Comparison of ENCODE assay signal across 12 mouse cellular contexts in the genomic region with DNA sequence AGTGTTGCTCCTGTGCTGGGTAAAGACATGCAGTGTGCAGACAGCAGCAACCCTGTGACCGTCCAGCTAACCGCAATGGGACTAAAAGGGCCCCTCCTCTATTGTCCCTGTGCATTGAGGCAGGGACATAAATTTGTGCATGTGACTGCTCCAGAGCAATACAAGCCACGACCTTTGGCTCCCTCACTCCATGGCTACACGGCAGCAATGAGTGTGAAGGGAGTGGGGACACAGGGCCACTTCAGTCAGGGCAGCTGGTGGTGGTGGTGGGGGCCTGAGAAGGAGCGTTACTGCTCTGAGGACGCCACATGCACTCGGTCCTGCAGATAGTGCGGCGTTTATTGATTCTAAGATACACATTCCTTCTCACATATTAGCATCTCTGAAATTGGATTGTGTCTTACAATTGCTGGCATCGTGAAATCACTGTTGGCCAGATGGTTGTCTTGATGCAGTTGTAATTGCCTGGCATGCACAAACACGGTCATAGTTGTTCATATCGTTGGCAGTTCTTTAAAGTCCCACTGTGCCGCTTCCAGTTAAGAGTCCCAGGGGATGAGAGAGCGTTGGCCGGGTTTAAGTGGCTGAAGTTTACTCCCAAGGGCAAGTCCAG. TPM values are rescaled to one million over a fixed set of nuclear protein-coding genes. Genes with fewer than 3 reads are reported as not detected.
DNase-seq lines count a peak whose midpoint lies in the region; ATAC-seq lines count a peak whose summit lies in the region.
"Had no signal": no experiment of that assay in that cellular context is flagged by ENCODE, and none has a peak within 500 bp of the region (broad histone marks: within the 10 kb centered on the region; RNA-seq: fewer than 3 reads in every experiment).

No protein-coding gene starts in this region.

- peak overlapping the region; percentile 15; the same call in 1 of the 2 replicates for H3K4me2 ChIP-seq in hindbrain, embryonic 13.5 days
- H3K4me2 ChIP-seq in midbrain, embryonic 12.5 days (replicated peaks), result no peak overlapping the region
- H3K4me2 ChIP-seq: lung, embryonic 14.5 days had no signal

- WGBS in hindbrain, embryonic 13.5 days, result 20% methylated on average over 15 of the region's 15 CpGs
- WGBS in midbrain, embryonic 12.5 days, result 46% methylated on average over 15 of the region's 15 CpGs

- DNase-seq in Muller cell, postnatal 12 days (ENCODE audit: inconsistent ontology term), result peak; percentile 92
- peak; percentile 85 for DNase-seq in embryo, embryonic 10.5 days (ENCODE audit: low spot score)
- DNase-seq in right cerebral cortex, postnatal 14 days, result no peak
- DNase-seq in left cerebral cortex, postnatal 25 days (ENCODE audit: low spot score in 2 of 2), result no peak
- DNase-seq in frontal cortex, adult 2 months (ENCODE audit: extremely low spot score in 1 of 2, low spot score in 1 of 2), result no peak
- DNase-seq in gastrocnemius, adult 18-20 months (ENCODE audit: low spot score), result no peak
- DNase-seq: kidney, postnatal 10 days; lung, embryonic 14.5 days; thymus, postnatal 14 days had no signal

- peak overlapping the region; percentile 53 for H3K9ac ChIP-seq in hindbrain, embryonic 13.5 days
- H3K9ac ChIP-seq in midbrain, embryonic 12.5 days (replicated peaks), result no peak overlapping the region
- H3K9ac ChIP-seq: lung, embryonic 14.5 days had no signal

- peaks cover 26% of the 10 kb centered on the region for H3K36me3 ChIP-seq in hindbrain, embryonic 13.5 days
- H3K36me3 ChIP-seq in midbrain, embryonic 12.5 days, result 0 out of 2 replicates have a peak, but pooled peaks cover 2% of the 10 kb centered on the region
- H3K36me3 ChIP-seq: G1E had no signal

- H3K4me3 ChIP-seq in hindbrain, embryonic 13.5 days, result no peak overlapping the region
- no peak overlapping the region for H3K4me3 ChIP-seq in midbrain, embryonic 12.5 days

- ATAC-seq in hindbrain, embryonic 13.5 days (ENCODE audit: low FRiP score), result peak; percentile 80
- peak; percentile 72 for ATAC-seq in midbrain, embryonic 12.5 days (ENCODE audit: low FRiP score, low read depth)

- no peaks in the 10 kb centered on the region for H3K27me3 ChIP-seq in hindbrain, embryonic 13.5 days
- H3K27me3 ChIP-seq in midbrain, embryonic 12.5 days, result no peaks in the 10 kb centered on the region

- peak overlapping the region; percentile 71 for H3K27ac ChIP-seq in hindbrain, embryonic 13.5 days
- peak overlapping the region; percentile 58 for H3K27ac ChIP-seq in midbrain, embryonic 12.5 days (replicated peaks)

- intact Hi-C loops in left cerebral cortex, postnatal 25 days (cut with DNase I), result no loop called here

- H3K9me3 ChIP-seq in hindbrain, embryonic 13.5 days, result no peaks in the 10 kb centered on the region
- no peaks in the 10 kb centered on the region for H3K9me3 ChIP-seq in midbrain, embryonic 12.5 days
- H3K9me3 ChIP-seq: G1E had no signal

- H3K4me1 ChIP-seq in hindbrain, embryonic 13.5 days (replicated peaks), result peaks cover 35% of the 10 kb centered on the region
- peaks cover 24% of the 10 kb centered on the region for H3K4me1 ChIP-seq in midbrain, embryonic 12.5 days

RNA-seq across cellular contexts. Expression of a gene that starts 11.9 kb away (rescaled TPM):
- polyA plus RNA-seq in hindbrain, embryonic 13.5 days (2015; fragmentation: Nextera tagmentation; extraction: Ambion mirVana), result 71.6 and 72.6 TPM in 2 replicates
- polyA plus RNA-seq in midbrain, embryonic 12.5 days (2016; fragmentation: Nextera tagmentation; extraction: Ambion mirVana), result 25.3 and 31.3 TPM in 2 replicates
- 100 to 1,000 TPM; 376 to 397 TPM for total RNA-seq in left cerebral cortex, postnatal 25 days (2021)
- 374 and 390 TPM in 2 replicates for polyA plus RNA-seq in frontal cortex, adult 2 months (2012; rRNA removed)
- total RNA-seq in gastrocnemius, adult 18-20 months (2021), result under 1 TPM; 0.23 to 0.24 TPM

RNA-seq across cellular contexts. Expression of a gene that starts 49.5 kb away (rescaled TPM):
- 44.6 and 48.7 TPM in 2 replicates for polyA plus RNA-seq in hindbrain, embryonic 13.5 days (2015; fragmentation: Nextera tagmentation; extraction: Ambion mirVana)
- 34.8 and 38.7 TPM in 2 replicates for polyA plus RNA-seq in midbrain, embryonic 12.5 days (2016; fragmentation: Nextera tagmentation; extraction: Ambion mirVana)
- 10 to 100 TPM; 12.7 to 13.3 TPM for total RNA-seq in left cerebral cortex, postnatal 25 days (2021)
- polyA plus RNA-seq in frontal cortex, adult 2 months (2012; rRNA removed), result 20.8 and 21.8 TPM in 2 replicates
- total RNA-seq in gastrocnemius, adult 18-20 months (2021), result 1 to 10 TPM; 1.8 to 2.2 TPM

Comparison
In these comparisons a context has a peak if more than half of its experiments do, and no peak if none do; other contexts are left out.
1. DNase-seq: peak in Muller cell, postnatal 12 days (single experiment) and embryo, embryonic 10.5 days (single experiment); none in right cerebral cortex, postnatal 14 days (single experiment), left cerebral cortex, postnatal 25 days (0 of 2), frontal cortex, adult 2 months (0 of 2) and gastrocnemius, adult 18-20 months (single experiment).